Mouse (Mus musculus) CH12.LX (cell line): ENCODE measurements around the gene C2cd4b.

ENCODE experiments used
- CHD2 ChIP-seq: IDR thresholded peaks from 2 replicates; pipeline ENCODE4 v1.6.1; 2011; ENCODE audit warnings: low read length, improper control_type of control experiment
- CTCF ChIP-seq, 2 experiments: IDR thresholded peaks in 1 of 2; conservative IDR thresholded peaks in 1 of 2; 2 replicates each; pipeline ENCODE4 v1.5.1; 2011 to 2012; ENCODE audit warnings: low read depth in 2 of 2, low read length in 2 of 2, improper control_type of control experiment in 1 of 2, inconsistent platforms in 1 of 2, mild to moderate bottlenecking in 1 of 2, moderate library complexity in 1 of 2
- ETS1 ChIP-seq: conservative IDR thresholded peaks from 2 replicates; pipeline ENCODE4 v1.6.1; 2012; ENCODE audit warnings: low read depth, mild to moderate bottlenecking, inconsistent platforms, low read length, improper control_type of control experiment, moderate library complexity
- MAFK ChIP-seq: IDR thresholded peaks from 2 replicates; pipeline ENCODE4 v1.6.1; 2011; ENCODE audit warnings: low read length, improper control_type of control experiment; ENCODE audit not compliant: insufficient replicate concordance
- MAX ChIP-seq: IDR thresholded peaks from 2 replicates; pipeline ENCODE4 v1.6.1; 2011; ENCODE audit warnings: low read length, improper control_type of control experiment
- MAZ ChIP-seq: IDR thresholded peaks from 2 replicates; pipeline ENCODE4 v1.6.1; 2012; ENCODE audit warnings: low read depth, mild to moderate bottlenecking, inconsistent platforms, low read length, improper control_type of control experiment, moderate library complexity
- NELFE ChIP-seq: IDR thresholded peaks from 2 replicates; pipeline ENCODE4 v1.6.1; 2011; ENCODE audit warnings: low read depth, low read length, improper control_type of control experiment
- POLR2A ChIP-seq: IDR thresholded peaks from 2 replicates; pipeline ENCODE4 v1.6.1; 2011; ENCODE audit warnings: low read depth, mild to moderate bottlenecking, improper control_type of control experiment, low read length
- USF2 ChIP-seq: conservative IDR thresholded peaks from 2 replicates; pipeline ENCODE4 v1.6.1; 2011; ENCODE audit warnings: low read depth, low read length, improper control_type of control experiment
- ZMIZ1 ChIP-seq: IDR thresholded peaks from 2 replicates; pipeline ENCODE4 v1.6.1; 2012; ENCODE audit warnings: low read depth, mild to moderate bottlenecking, inconsistent platforms, low read length, improper control_type of control experiment
- ZNF384 ChIP-seq: IDR thresholded peaks from 2 replicates; pipeline ENCODE4 v1.6.1; 2012; ENCODE audit warnings: low read depth, low read length, improper control_type of control experiment, inconsistent platforms

- no peak for TF ChIP-seq ETS1
- no peak for TF ChIP-seq POLR2A
- TF ChIP-seq MAZ = no peak
- TF ChIP-seq CTCF (conservative IDR thresholded peaks at IDR 0.05 in 1 of 2, IDR thresholded peaks at IDR 0.05 in 1 of 2; ENCODE audit: low read depth in 2 of 2, low read length in 2 of 2) = no peak
- no peak for TF ChIP-seq ZMIZ1
- TF ChIP-seq MAFK = no peak
- no peak for TF ChIP-seq USF2
- no peak for TF ChIP-seq MAX
- TF ChIP-seq ZNF384 = no peak
- TF ChIP-seq NELFE = no peak
- no peak for TF ChIP-seq CHD2
These were observed 19.3 kb downstream of the C2cd4b start for GRCm38 (mm10) chr9:67778553-67778952.
